Mouse (Mus musculus): ENCODE results near the gene Bcl2l13.
"Not testable (repeated sequence)": the region's sequence is repeated elsewhere in the genome, so short reads cannot be mapped to it uniquely, and the experiment has no call there.

Bcl2l13 gene

GRCm38 (mm10) chr6:120830866-120831608 is 5.0 kb upstream of the Bcl2l13 start:
- ATAC-seq (ENCODE audit: low TSS enrichment), result no peak

- ATAC-seq (ENCODE audit: low TSS enrichment), result no peak
Measured at GRCm38 (mm10) chr6:120832097-120832496, 3.9 kb upstream of the Bcl2l13 start.

GRCm38 (mm10) chr6:120834766-120835321 is 1.2 kb upstream of the Bcl2l13 start:
- no peak for ATAC-seq (ENCODE audit: low TSS enrichment)

GRCm38 (mm10) chr6:120836389-120837151 is 558 bp downstream of the Bcl2l13 start:
- ATAC-seq (ENCODE audit: low TSS enrichment), result peak; percentile 51

- no peak for ATAC-seq (ENCODE audit: low TSS enrichment)
Measured at GRCm38 (mm10) chr6:120837152-120837530, 1.1 kb downstream of the Bcl2l13 start.

GRCm38 (mm10) chr6:120840258-120840657 is 4.2 kb downstream of the Bcl2l13 start:
- no peak for ATAC-seq (ENCODE audit: low TSS enrichment)

- ATAC-seq (ENCODE audit: low TSS enrichment), result no peak
Measured at GRCm38 (mm10) chr6:120841754-120842153, 5.7 kb downstream of the Bcl2l13 start.

- ATAC-seq (ENCODE audit: low TSS enrichment), result not testable (repeated sequence)
Measured at GRCm38 (mm10) chr6:120850720-120851119, 14.7 kb downstream of the Bcl2l13 start.

GRCm38 (mm10) chr6:120854413-120854812 is 18.4 kb downstream of the Bcl2l13 start:
- ATAC-seq (ENCODE audit: low TSS enrichment), result no peak

GRCm38 (mm10) chr6:120858217-120858711 is 22.3 kb downstream of the Bcl2l13 start:
- ATAC-seq (ENCODE audit: low TSS enrichment), result peak; percentile 97

GRCm38 (mm10) chr6:120860079-120860478 is 24.1 kb downstream of the Bcl2l13 start:
- ATAC-seq (ENCODE audit: low TSS enrichment), result no peak

GRCm38 (mm10) chr6:120866051-120866814 is 30.2 kb downstream of the Bcl2l13 start:
- ATAC-seq (ENCODE audit: low TSS enrichment), result no peak

- peak; percentile 80 for ATAC-seq (ENCODE audit: low TSS enrichment)
Measured at GRCm38 (mm10) chr6:120868824-120869223, 32.8 kb downstream of the Bcl2l13 start.

- ATAC-seq (ENCODE audit: low TSS enrichment), result no peak
Measured at GRCm38 (mm10) chr6:120871286-120871685, 35.3 kb downstream of the Bcl2l13 start.

- peak; percentile 62; the same call in 1 of the 2 replicates for ATAC-seq (ENCODE audit: low TSS enrichment)
Measured at GRCm38 (mm10) chr6:120873874-120874273, 37.9 kb downstream of the Bcl2l13 start.

GRCm38 (mm10) chr6:120879046-120879445 is 43.0 kb downstream of the Bcl2l13 start:
- ATAC-seq (ENCODE audit: low TSS enrichment), result no peak

GRCm38 (mm10) chr6:120884436-120884835 is 48.4 kb downstream of the Bcl2l13 start:
- ATAC-seq (ENCODE audit: low TSS enrichment), result no peak

GRCm38 (mm10) chr6:120886696-120887095 is 50.7 kb downstream of the Bcl2l13 start:
- ATAC-seq (ENCODE audit: low TSS enrichment), result peak; percentile 10; the same call in 1 of the 2 replicates

GRCm38 (mm10) chr6:120894089-120894488 is 58.1 kb downstream of the Bcl2l13 start:
- ATAC-seq (ENCODE audit: low TSS enrichment), result no peak

- no peak for ATAC-seq (ENCODE audit: low TSS enrichment)
Measured at GRCm38 (mm10) chr6:120894524-120894923, 58.5 kb downstream of the Bcl2l13 start.

GRCm38 (mm10) chr6:120898188-120898833 is 62.3 kb downstream of the Bcl2l13 start:
- peak; percentile 74 for ATAC-seq (ENCODE audit: low TSS enrichment)

Data from frontal cortex, adult (tissue).